Mouse (Mus musculus): Measurements from ENCODE around the gene Itln1. TPM values are rescaled to one million over a fixed set of nuclear protein-coding genes. Genes with fewer than 3 reads are reported as not detected.
"Not testable (repeated sequence)": the region's sequence is repeated elsewhere in the genome, so short reads cannot be mapped to it uniquely, and the experiment has no call there.

Itln1 gene
- total RNA-seq, 2 experiments from 2014 or later: not detected

DNA sequence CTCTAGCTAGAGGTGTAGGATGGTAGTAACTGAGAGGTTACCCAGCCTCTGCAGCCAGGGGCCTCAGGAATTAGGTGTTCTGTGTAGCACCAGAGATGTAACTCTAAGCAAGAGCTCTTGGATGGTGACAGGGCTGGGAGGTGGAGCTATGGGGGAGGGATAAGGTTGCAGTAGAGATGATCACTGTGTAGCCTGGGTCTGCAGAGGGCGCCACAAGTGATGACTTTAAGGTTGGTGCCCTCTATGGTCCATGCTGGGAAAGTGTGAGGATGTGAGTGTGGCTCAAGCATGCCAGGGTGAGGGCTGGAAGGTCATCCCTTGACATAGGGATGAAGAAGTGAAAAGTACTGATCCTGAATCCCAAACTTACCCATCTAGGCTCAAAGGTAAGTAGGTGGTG, 20.1 kb downstream of the Itln1 start:
- no peak for DNase-seq (ENCODE audit: low spot score in 2 of 2)

DNA sequence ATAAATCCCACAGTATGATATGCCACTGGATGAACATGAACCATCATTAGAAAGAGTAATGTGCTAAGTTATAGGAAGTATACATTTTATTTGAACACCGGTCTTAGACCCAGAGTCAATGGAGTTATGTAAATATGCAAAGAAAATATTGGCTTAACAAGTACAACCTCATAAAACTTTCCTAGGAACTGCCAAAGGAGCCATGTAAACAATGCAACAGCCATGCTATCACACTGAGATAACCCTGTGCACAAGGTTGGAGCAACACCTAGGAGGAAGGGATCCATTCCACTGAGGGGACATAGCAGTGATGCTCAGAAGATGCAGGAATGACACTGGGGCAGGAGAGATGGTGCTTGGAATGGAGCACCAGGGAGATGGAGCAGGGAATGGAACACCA, 21.3 kb downstream of the Itln1 start:
- no peak for DNase-seq (ENCODE audit: low spot score in 2 of 2)

DNA sequence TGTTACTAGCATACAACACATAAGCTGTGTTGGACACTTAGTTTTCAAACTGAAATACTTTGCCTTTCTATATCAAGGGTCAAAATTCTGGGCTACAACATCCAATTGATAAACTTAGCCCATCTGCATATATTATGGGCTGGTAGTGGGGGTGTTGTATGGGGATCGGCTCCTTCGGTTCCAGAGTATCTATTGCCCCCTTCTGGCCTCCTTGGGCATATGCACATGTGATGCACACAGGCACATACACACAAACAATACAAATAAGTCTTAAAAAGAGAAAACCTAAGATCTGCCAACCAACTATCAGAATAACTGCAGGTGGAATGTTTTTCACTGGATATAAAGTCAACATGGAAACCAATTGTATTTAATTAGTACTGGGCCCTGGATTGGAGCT, 21.9 kb downstream of the Itln1 start:
- no peak for DNase-seq (ENCODE audit: low spot score in 2 of 2)

DNA sequence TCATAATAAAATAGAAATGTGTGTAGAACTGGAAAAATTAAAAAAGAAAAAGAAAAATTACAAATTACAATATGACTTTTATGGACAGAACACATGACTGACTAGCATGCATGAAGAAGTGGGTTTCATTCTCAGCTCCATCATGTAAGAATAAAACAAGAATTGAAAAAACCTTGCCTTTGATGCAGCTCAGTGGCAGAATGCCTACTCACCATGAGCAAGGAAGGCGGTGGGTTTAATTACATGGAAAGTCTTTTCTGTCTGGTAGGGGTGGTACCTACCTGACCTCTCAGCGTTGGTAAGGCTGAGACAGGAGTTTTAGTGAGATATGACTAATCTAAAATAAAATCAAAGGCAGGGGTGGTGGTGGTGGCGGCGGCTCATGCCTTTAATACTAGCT, 30.5 kb downstream of the Itln1 start:
- DNase-seq (ENCODE audit: low spot score in 2 of 2): no peak

DNA sequence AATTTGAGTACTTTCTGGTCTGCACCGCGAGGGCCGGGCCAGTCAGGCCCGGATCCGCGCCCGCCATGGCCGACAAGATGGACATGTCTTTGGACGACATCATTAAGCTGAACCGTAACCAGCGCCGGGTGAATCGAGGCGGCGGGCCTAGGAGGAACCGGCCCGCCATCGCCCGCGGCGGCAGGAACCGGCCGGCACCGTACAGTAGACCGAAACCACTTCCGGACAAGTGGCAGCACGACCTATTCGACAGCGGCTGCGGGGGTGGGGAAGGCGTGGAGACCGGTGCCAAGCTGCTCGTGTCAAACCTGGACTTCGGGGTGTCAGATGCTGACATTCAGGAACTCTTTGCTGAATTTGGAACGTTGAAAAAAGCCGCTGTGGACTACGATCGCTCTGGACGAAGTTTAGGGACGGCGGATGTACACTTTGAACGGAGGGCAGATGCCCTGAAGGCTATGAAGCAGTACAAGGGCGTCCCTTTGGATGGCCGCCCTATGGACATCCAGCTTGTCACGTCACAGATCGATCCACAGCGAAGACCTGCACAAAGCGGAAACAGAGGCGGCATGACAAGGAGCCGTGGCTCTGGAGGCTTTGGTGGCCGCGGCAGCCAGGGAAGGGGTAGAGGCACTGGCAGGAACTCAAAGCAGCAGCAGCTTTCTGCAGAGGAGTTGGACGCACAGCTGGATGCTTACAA, 31.4 kb downstream of the Itln1 start:
- DNase-seq (ENCODE audit: low spot score in 2 of 2): peak in 1 of 2 experiments; percentile 65

DNA sequence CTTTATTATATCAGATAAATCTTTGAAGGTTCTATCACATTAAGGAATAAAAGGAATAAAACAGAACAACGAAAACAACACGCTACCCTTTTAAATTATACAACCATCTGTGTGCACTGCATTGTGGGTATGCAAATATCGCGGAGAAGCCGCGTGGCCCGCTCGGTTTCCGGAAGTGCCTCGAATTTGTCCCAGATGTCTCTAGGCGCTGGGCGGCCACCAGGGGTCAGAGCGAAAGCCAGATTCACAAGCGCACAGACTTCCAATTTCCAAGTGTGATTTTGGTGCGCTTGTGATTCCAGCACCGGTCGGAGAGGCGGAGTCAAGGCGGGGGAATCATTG, 31.9 kb downstream of the Itln1 start, which contains the start of gene Alyref2:
Gene Alyref2, plus strand, starts transcription at position 229 of the 342 bp plus-strand sequence.
- peak; percentile 89 to 94 for DNase-seq (ENCODE audit: low spot score in 2 of 2)

DNA sequence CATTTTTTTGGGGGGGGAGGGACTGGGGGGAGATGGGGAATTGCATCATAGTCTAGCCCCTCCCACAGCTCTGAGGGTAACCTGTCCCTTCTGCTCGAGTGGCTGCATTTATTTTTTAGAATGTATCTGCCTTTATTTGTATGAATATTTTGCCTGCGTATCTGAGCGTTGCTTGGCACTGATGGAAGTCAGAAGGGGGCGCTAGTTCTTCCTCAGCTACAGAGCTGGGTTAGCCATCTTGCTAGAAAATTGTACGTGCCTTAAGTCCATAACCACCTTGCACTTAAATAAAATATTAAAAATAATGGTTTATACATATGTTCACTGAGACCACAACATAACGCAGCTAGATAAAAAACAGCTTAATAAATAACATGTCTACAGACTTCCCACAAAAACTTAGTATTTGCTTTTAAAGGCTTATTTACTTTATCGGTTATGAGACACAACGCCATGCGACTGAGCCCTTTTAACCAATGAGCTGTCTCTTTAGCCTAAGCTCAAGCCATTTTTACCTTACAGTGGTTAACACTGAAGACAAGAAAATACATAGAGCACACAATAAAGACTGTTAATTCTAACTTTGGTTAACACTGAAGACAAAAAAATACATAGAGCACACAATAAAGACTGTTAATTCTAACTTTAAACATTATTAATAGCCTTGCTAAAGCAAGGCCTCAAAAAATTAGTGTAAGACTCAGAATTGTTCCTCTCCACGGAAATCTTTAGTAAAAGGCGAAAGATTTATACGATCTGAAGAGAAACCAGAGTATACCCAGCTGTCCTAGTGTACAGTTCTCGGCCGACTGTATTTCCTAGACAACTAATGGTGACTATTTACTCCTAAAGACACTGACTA, 32.5 kb downstream of the Itln1 start:
- peak in 1 of 2 experiments; percentile 62 for DNase-seq (ENCODE audit: low spot score in 2 of 2)

DNA sequence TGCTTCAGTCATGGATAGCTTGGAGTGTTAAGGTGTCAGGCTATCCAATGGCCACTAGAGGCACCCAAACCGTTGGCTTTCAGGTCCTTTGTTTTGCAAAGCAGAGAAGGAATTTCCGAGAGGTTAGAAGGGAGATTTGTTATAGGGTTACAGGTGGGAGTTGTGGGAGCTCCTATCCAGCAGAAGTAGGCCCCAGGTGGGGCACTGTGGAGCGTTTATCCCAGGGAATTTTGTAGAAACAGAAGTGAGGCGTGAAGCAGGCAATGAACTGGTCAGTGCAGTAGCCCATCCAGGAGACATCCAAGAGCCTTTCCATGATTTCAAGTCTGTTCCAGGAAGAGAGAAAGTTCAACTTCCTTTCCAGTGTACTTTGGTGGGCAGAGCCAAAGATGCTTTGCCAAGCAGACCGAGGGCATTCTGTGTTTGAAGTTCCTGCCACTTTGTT, 33.4 kb downstream of the Itln1 start:
- DNase-seq (ENCODE audit: low spot score in 2 of 2): no peak

DNA sequence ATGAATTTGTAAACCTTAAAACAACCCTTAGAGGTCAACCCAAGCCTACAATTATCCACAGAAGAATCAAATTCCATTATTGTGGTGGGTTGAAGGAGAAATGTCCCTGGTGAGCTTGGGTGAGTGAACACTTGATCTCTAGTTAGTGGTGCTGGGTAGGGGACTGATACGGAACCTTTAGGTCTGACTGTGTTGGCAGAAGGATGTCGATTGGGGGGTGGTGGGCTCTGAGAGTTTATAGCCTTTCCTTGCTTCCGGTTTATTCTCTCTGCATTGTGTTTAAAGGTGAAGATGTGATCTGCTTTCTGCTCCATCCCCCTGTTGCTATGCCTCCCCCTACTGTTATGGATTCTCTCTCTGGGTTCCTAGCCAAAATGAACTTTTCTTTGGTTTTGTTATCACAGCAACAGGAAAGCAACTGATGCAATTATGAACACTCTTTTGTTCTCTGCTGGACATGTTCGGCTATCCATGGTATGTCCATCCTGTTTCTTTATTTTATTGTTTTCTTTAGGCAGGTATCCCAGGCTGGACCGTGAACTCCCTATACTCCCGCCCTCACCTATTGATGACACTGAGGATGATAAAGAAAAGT, 34.0 kb downstream of the Itln1 start:
- DNase-seq (ENCODE audit: low spot score in 2 of 2): no peak

DNA sequence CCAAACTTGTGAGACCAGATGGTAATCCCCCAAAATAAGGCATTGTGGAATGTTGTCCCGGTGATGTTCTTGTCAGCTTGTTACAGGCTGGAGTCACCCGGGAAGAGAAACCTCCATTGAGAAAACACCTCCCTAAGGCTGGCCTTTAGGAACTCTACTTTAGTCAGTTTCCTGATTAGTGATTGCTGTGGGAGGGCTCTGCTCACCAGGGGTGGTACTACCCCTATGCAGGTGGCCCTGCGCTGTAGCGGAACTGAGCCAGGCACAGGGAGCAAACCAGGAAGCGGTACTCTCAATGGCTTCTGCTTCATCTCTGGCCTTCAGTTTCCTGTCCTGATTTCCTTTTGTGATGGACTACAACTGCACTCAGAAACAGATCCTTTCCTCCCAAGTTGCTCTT, 35.2 kb downstream of the Itln1 start:
- no peak for DNase-seq (ENCODE audit: low spot score in 2 of 2)

DNA sequence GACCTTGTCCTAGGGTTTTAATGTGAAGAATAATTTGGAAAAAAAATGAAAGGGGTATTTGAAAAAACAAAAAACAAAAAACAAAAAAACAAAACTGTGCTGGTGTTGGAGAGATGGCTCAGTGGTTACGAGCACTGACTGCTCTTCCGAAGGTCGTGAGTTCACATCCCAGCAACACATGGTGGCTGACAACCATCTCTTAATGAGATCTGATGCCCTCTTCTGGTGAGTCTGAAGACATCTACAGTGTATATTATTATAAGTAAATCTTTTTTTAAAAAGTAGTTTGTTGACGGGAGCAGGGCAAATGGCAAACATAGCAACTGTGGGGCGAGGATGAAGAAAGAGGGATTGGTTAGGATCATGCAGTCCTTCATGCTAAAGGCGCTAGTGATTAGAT, 39.7 kb downstream of the Itln1 start:
- DNase-seq (ENCODE audit: low spot score in 2 of 2): no peak

DNA sequence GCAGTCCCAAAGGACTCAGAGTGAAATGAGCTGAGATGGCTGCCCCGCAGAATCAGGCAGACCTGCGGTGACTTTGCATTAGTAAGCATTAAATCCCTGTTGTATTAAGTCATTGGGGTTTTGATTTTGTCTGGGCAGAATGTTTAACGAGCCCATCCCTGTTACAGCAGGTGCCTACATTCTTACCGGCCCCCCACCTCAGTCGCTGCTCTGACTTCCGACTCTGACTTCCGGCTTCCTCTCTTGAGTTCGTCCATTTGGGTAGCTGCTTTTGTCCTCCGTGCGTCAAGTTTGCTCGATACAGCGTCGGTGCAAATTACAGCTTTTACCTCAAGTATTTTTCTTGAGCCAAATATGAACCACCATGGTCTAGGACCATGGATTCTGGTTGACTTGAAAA, 40.9 kb downstream of the Itln1 start:
- no peak for DNase-seq (ENCODE audit: low spot score in 2 of 2)

DNA sequence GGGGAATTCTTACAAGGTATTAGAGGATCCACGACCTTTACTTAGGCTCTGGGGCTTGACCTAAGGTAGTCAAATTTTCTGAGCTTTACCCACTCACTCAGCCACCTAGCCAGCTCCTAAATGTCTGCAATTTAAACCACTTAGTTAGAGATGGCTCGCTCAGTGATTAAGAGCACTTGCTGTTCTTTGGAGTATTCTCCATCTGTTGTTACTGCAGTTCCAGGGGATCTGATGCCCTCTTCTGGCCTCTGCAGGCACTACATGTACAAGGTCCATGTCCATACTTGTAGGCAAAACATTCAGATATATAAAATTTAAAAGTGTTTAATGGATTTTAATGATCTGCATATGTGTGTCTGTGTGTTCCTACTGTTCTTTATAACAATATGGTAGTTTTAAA, 56.1 kb downstream of the Itln1 start:
- peak in 1 of 2 experiments; percentile 52 for DNase-seq (ENCODE audit: low spot score in 2 of 2)

DNA sequence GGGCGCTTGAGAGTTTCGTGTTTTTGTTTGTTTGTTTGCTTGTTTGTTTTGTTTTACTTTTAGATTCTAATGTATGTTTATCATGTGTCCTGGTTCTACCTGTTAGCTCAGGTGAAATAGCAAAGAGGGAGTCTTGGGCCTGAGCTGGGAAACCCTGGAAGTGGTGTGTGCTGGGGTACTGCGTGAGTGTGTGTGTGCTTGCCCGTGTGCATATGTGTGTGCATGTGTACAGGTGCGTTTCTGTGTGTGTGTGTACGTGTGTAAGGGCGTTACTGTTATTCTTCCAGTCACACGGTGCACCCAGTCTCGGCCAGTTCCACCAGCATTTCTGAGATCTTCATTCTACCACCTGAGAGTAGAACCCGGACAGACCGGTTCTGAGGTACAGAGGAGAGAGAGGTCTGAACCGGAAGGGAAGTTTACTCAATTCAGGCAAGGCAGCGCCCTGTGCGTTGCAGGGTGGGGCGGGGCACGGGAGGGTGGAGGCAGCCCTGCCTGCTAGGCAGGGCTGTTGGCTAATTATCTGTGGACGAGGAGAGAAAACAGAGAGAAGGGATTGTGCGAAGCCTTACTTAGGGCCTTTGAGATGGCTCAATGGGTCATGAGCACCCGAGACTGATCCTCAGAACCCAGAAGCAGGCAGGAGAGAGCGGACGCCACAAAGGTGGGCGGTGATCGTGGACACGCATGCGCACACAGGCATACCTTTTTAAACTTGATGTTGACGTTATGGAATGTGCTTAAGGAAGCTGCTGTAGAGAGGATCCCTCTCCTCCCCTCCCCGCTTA, 57.1 kb downstream of the Itln1 start:
- no peak for DNase-seq (ENCODE audit: low spot score in 2 of 2)

DNA sequence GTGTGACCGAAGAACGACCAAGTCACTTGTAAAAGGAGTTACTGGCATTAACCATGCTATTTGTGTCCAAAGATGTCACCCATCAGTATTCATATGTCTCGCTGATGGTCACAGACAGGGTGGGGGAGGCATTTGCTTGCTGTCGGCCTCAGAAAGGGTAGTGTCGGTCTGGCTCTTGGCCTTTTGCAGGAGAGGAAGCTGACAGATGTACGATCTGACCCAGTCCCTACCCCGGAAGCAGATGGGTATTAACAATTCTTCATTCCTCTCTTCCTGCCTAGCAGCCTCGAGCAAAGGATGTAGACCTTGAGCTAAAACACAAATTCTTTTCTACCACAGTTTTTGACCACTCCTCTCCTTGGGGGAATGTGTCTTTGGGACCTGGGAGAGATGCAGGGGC, 58.0 kb downstream of the Itln1 start:
- no peak for DNase-seq (ENCODE audit: low spot score in 2 of 2)

DNA sequence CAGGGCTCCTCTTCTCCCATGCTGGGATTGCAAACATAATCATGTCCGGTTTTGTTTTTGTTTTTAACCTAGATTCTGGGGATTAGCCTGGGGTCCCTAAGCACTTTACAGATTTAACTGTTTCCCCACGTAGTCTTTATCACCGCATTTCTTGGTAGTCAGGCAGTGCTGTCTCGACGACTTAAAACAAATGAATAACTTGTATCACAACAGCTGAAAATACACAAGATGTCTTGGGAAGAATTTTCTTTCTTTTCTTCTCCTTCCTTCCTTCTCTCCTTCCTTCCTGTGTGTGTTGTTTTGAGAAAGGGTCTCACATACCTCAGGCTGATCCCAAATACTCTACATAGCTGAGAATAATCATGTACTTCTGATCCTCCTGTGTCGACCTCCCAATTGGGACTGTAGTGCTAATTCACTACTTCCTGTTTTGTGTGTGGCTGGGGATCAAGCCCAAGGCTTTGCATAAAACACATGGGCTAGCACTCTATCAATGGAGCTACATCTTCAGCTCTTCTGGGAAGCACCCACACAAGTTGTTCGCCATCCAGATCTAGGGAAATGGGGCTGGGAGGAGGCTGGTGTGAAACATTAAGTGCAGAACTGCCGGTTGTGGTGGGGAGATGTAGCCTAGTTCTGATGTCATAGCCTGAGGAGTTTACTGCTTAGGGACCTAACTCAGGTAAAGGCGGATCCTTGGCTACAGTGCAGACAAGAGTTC, 61.0 kb downstream of the Itln1 start:
- DNase-seq (ENCODE audit: low spot score in 2 of 2): no peak

DNA sequence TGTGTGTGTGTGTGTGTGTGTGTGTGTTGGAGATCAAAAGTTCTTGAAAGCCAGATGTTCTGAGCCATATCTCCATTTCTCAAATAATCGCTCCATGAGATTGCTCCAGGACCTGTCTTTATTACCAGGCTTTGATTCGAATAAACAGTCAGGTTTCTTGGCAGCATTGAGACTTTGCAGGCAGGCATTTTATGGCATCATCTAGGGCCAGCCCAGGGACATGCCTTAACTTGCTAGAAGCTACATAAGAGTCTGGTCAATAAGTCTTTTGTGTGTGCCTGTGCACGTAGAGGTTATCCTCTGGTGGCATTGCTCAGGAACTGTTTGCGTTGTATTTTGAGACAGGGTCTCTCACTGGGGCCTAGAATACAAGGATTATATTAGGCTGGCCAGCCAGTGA, 61.6 kb downstream of the Itln1 start:
- no peak for DNase-seq (ENCODE audit: low spot score in 2 of 2)

DNA sequence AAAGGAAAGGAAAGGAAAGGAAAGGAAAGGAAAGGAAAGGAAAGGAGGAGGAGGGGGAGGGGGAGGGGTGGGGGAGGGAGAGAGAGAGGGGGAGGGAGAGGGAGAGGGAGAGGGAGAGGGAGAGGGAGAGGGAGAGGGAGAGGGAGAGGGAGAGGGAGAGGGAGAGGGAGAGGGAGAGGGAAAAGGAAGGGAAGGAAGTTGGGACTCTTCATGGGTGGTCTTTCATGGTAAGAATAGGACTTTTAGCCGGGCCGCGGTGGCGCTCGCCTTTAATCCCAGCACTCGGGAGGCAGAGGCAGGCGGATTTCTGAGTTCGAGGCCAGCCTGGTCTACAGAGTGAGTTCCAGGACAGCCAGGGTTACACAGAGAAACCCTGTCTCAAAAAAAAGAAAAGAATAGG, 63.2 kb downstream of the Itln1 start:
- DNase-seq (ENCODE audit: low spot score in 2 of 2): not testable (repeated sequence)

DNA sequence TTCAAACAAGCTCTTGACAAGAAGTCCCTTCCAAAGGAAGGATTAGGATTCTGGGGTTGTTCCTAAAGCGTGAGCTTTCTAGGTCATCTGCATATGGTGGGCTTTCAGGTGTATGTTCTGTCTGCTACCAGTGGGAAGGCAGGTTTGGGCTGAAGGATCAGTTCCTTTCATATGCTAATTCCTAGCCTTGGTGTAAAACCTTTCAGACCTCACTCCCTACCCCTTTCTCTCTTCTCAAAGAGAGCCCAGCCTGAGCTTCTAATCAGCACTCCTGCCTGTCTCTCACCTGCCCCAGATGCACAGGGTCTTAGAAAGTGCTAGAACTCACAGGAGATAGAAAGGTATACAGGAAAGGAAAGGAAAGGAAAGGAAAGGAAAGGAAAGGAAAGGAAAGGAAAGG, 63.6 kb downstream of the Itln1 start:
- DNase-seq (ENCODE audit: low spot score in 2 of 2): no peak

DNA sequence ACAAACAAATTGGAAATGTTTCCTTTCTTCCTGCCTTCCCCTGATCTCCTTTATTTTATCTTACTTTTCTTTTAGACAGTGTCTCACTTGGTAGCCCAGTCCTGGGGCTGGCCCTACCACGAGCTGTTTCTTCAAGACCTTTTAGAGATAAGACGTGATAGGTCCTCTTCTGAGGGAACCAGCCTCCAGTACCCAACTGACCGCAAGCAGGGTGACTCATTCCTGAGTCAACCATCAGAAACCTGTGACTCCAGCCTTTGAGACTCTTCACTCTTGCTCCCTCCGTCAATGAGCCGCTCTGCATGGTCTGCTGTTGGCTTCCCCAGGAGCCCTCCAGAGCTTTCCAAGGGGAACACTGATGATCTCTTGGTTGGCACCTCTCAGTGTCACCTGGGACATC, 64.2 kb downstream of the Itln1 start:
- DNase-seq (ENCODE audit: low spot score in 2 of 2): no peak
